In the genomic region with DNA sequence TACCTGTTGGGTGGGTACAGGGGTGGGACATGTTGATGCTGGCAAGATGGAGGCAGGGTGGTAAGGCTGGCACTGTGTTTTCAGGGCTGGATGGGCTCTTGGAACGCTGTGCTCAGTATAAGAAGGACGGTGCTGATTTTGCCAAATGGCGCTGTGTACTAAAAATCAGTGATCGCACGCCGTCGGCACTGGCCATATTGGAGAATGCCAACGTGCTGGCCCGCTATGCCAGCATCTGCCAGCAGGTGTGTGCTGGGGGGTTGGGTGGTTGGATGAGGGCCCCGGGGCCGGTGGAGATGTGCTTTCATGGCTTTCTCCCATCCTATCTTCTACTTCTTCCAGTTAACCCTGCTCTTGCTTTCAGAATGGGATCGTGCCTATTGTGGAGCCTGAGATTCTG, we compare ENCODE assay signal across 18 mouse cellular contexts. TPM values are rescaled to one million over a fixed set of nuclear protein-coding genes. Genes with fewer than 3 reads are reported as not detected.
DNase-seq lines count a peak whose midpoint lies in the region; ATAC-seq and TF ChIP-seq lines count a peak whose summit lies in the region.
"Had no signal": no experiment of that assay in that cellular context is flagged by ENCODE, and none has a peak within 500 bp of the region (broad histone marks: within the 10 kb centered on the region; RNA-seq: fewer than 3 reads in every experiment).

No protein-coding gene starts in this region.

- peak; percentile 36 for TF ChIP-seq CTCF in layer of hippocampus, adult 2 months (conservative IDR thresholded peaks at IDR 0.05)
- TF ChIP-seq CTCF in E14TG2a.4 (conservative IDR thresholded peaks at IDR 0.05; ENCODE audit: low read length) = 0 out of 2 replicates have a peak, but pooled peaks have one; percentile 7

- peak; percentile 59 for DNase-seq in cerebellum, adult 9-11 months
- DNase-seq in cerebellum, adult 18-20 months = no peak
- DNase-seq in layer of hippocampus, adult 2 months (ENCODE audit: low spot score in 2 of 2) = no peak
- DNase-seq in layer of hippocampus, postnatal 25 days (ENCODE audit: extremely low spot score in 1 of 2, low spot score in 1 of 2) = no peak
- no peak for DNase-seq in layer of hippocampus, adult 9-11 months
- DNase-seq in layer of hippocampus, postnatal 14 days (ENCODE audit: low spot score in 2 of 2) = no peak
- DNase-seq: adrenal gland, adult 8-10 months; right cerebral cortex, adult 18-20 months; thymus, adult 18-20 months had no signal

- peaks cover 44% of the 10 kb centered on the region for H3K4me1 ChIP-seq in E14TG2a.4 (replicated peaks; ENCODE audit: low read depth, low read length)
- H3K4me1 ChIP-seq in hindbrain, embryonic 16.5 days (ENCODE audit: control insufficient read depth, insufficient read depth, low read depth, low read length) = peaks cover 13% of the 10 kb centered on the region

- peak overlapping the region; percentile 42 for H3K4me2 ChIP-seq in hindbrain, embryonic 16.5 days (ENCODE audit: low read length)
- H3K4me2 ChIP-seq: embryonic facial prominence, embryonic 12.5 days; heart, embryonic 12.5 days; limb, embryonic 12.5 days; liver, embryonic 15.5 days had no signal

- no peak overlapping the region for H3K9ac ChIP-seq in hindbrain, embryonic 16.5 days (ENCODE audit: low read depth, low read length)
- H3K9ac ChIP-seq: embryonic facial prominence, embryonic 12.5 days; heart, embryonic 12.5 days; limb, embryonic 12.5 days; liver, embryonic 15.5 days had no signal

- peaks cover 55% of the 10 kb centered on the region for H3K36me3 ChIP-seq in E14TG2a.4 (ENCODE audit: insufficient read depth, low read length)
- no peaks in the 10 kb centered on the region; the same call in 1 of the 2 replicates for H3K36me3 ChIP-seq in hindbrain, embryonic 16.5 days (ENCODE audit: control insufficient read depth, insufficient read depth, low read length)

- no peaks in the 10 kb centered on the region for H3K27me3 ChIP-seq in E14TG2a.4 (ENCODE audit: insufficient read depth, low read length)
- no peaks in the 10 kb centered on the region for H3K27me3 ChIP-seq in hindbrain, embryonic 16.5 days (replicated peaks; ENCODE audit: control insufficient read depth, insufficient read depth, low read length)
- H3K27me3 ChIP-seq: CH12.LX; embryonic facial prominence, embryonic 12.5 days; heart, embryonic 12.5 days; limb, embryonic 12.5 days; liver, embryonic 15.5 days had no signal

- H3K27ac ChIP-seq in layer of hippocampus, adult 2 months = peak overlapping the region; percentile 93
- peak overlapping the region; percentile 67 for H3K27ac ChIP-seq in hindbrain, embryonic 16.5 days (ENCODE audit: low read depth, low read length)
- H3K27ac ChIP-seq: embryonic facial prominence, embryonic 12.5 days; limb, embryonic 12.5 days; liver, embryonic 15.5 days had no signal

- no peak for ATAC-seq in hindbrain, embryonic 16.5 days
- ATAC-seq: intestine, embryonic 16.5 days had no signal

- no peaks in the 10 kb centered on the region for H3K9me3 ChIP-seq in E14TG2a.4 (ENCODE audit: low read length)
- no peaks in the 10 kb centered on the region for H3K9me3 ChIP-seq in hindbrain, embryonic 16.5 days (ENCODE audit: control insufficient read depth, low read length)
- H3K9me3 ChIP-seq: embryonic facial prominence, embryonic 12.5 days; heart, embryonic 12.5 days; limb, embryonic 12.5 days; liver, embryonic 15.5 days had no signal

- WGBS in hindbrain, embryonic 16.5 days = 85% methylated on average over 12 of the region's 12 CpGs

- H3K4me3 ChIP-seq in layer of hippocampus, adult 2 months = peak overlapping the region; percentile 53
- H3K4me3 ChIP-seq in E14TG2a.4 (replicated peaks; ENCODE audit: low read length) = no peak overlapping the region
- peak overlapping the region; percentile 39 for H3K4me3 ChIP-seq in hindbrain, embryonic 16.5 days (ENCODE audit: low read length)
- H3K4me3 ChIP-seq: embryonic facial prominence, embryonic 12.5 days; heart, embryonic 12.5 days; limb, embryonic 12.5 days; liver, embryonic 15.5 days had no signal

RNA-seq across cellular contexts. Expression of gene Aldoc, which starts 2.2 kb away (rescaled TPM):
- 100 to 1,000 TPM; 853 to 900 TPM for total RNA-seq in layer of hippocampus, adult 2 months (2021)
- total RNA-seq in layer of hippocampus, postnatal 25 days (2021) = 100 to 1,000 TPM; 852 to 862 TPM
- polyA plus RNA-seq in hindbrain, embryonic 16.5 days (2015; fragmentation: Nextera tagmentation; extraction: Ambion mirVana) = 390 and 562 TPM in 2 replicates
- total RNA-seq in layer of hippocampus, postnatal 14 days (2021) = 100 to 1,000 TPM; 663 to 756 TPM

RNA-seq across cellular contexts. Expression of gene Pigs, which starts 3.2 kb away (rescaled TPM):
- total RNA-seq in layer of hippocampus, adult 2 months (2021) = 10 to 100 TPM; 58.2 to 59.9 TPM
- 10 to 100 TPM; 62.2 to 65.8 TPM for total RNA-seq in layer of hippocampus, postnatal 25 days (2021)
- 101 and 107 TPM in 2 replicates for polyA plus RNA-seq in hindbrain, embryonic 16.5 days (2015; fragmentation: Nextera tagmentation; extraction: Ambion mirVana)
- 10 to 100 TPM; 70.8 to 76.7 TPM for total RNA-seq in layer of hippocampus, postnatal 14 days (2021)

RNA-seq across cellular contexts. Expression of gene Unc119, which starts 18.3 kb away (rescaled TPM):
- total RNA-seq in layer of hippocampus, adult 2 months (2021) = 10 to 100 TPM; 27.8 to 33.9 TPM
- total RNA-seq in layer of hippocampus, postnatal 25 days (2021) = 10 to 100 TPM; 29.6 to 32.5 TPM
- polyA plus RNA-seq in hindbrain, embryonic 16.5 days (2015; fragmentation: Nextera tagmentation; extraction: Ambion mirVana) = 86.5 and 91.1 TPM in 2 replicates
- total RNA-seq in layer of hippocampus, postnatal 14 days (2021) = 10 to 100 TPM; 27.6 to 32.2 TPM

RNA-seq across cellular contexts. Expression of gene Spag5, which starts 23.6 kb away (rescaled TPM):
- total RNA-seq in layer of hippocampus, adult 2 months (2021) = 1 to 10 TPM; 8.3 to 8.5 TPM
- 1 to 10 TPM; 4.2 to 4.6 TPM for total RNA-seq in layer of hippocampus, postnatal 25 days (2021)
- polyA plus RNA-seq in hindbrain, embryonic 16.5 days (2015; fragmentation: Nextera tagmentation; extraction: Ambion mirVana) = 10.5 and 11.2 TPM in 2 replicates
- total RNA-seq in layer of hippocampus, postnatal 14 days (2021) = 1 to 10 TPM; 5.0 to 6.6 TPM

RNA-seq across cellular contexts. Expression of gene BC030499, which starts 34.3 kb away (rescaled TPM):
- total RNA-seq in layer of hippocampus, adult 2 months (2021) = 10 to 100 TPM in 1 of 2 experiments, 1 to 10 TPM in 1; 5.6 to 12.2 TPM
- total RNA-seq in layer of hippocampus, postnatal 25 days (2021) = 1 to 10 TPM; 4.0 to 5.6 TPM
- polyA plus RNA-seq in hindbrain, embryonic 16.5 days (2015; fragmentation: Nextera tagmentation; extraction: Ambion mirVana) = 0.16 and 0.40 TPM in 2 replicates
- total RNA-seq in layer of hippocampus, postnatal 14 days (2021) = 1 to 10 TPM; 1.4 to 2.6 TPM
- total RNA-seq: granulocyte monocyte progenitor cell, adult 5-6 weeks had no signal
